10 mouse cellular contexts compared by ENCODE assay signal in the genomic region with DNA sequence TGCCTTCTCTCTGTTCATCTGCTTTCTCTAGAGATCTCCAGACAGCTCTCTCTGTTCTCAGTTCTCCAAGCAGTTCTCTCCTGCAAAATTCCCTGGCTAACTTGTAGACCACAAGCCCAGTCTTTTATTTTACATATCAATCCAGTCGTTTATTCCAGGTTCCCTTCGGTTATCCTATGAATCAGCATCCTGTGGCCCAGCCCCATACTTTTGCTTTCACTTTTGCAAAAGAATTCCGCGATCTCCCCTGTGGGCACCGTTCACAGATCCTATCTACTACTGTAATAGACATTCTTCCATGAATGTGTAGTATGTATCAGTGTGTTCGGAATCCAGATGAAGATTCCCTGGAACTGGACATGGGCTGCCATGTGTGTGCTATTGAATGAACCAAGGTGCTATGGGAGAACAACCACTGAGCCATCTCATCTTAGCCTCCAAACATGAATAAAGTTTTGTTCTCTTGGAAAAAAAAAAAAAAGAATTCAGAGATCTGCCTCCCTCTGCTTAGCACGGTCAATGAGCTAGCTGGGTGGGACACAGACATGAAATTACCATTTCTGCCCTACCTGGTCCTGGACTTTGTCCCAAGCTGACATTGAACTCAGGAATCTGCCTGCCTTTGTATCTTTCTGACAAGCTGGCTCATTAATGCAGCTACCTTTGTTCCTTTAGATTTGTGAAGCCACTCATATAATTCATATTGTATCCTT. TPM values are rescaled to one million over a fixed set of nuclear protein-coding genes. Genes with fewer than 3 reads are reported as not detected.
DNase-seq lines count a peak whose midpoint lies in the region; ATAC-seq lines count a peak whose summit lies in the region.
"Had no signal": no experiment of that assay in that cellular context is flagged by ENCODE, and none has a peak within 500 bp of the region (broad histone marks: within the 10 kb centered on the region; RNA-seq: fewer than 3 reads in every experiment).

No protein-coding gene starts in this region.

- no peak overlapping the region; the same call in 1 of the 2 replicates for H3K4me3 ChIP-seq in kidney, embryonic 16.5 days (ENCODE audit: low read length)
- no peak overlapping the region for H3K4me3 ChIP-seq in heart, embryonic 15.5 days
- H3K4me3 ChIP-seq: forebrain, embryonic 15.5 days had no signal

- no peaks in the 10 kb centered on the region for H3K4me1 ChIP-seq in kidney, embryonic 16.5 days (ENCODE audit: insufficient read depth, low read length)
- no peaks in the 10 kb centered on the region for H3K4me1 ChIP-seq in heart, embryonic 15.5 days (replicated peaks)
- H3K4me1 ChIP-seq: forebrain, embryonic 15.5 days had no signal

- H3K9me3 ChIP-seq in kidney, embryonic 16.5 days (ENCODE audit: low read length): no peaks in the 10 kb centered on the region
- no peaks in the 10 kb centered on the region for H3K9me3 ChIP-seq in heart, embryonic 15.5 days (replicated peaks)
- H3K9me3 ChIP-seq: forebrain, embryonic 15.5 days had no signal

- DNase-seq in kidney, adult 11 months: no peak
- DNase-seq in MN1 (ENCODE audit: low spot score): peak; percentile 49
- DNase-seq in lung, postnatal 36 days: peak; percentile 20
- no peak for DNase-seq in left cerebral cortex, postnatal 25 days (ENCODE audit: low spot score in 2 of 2)
- DNase-seq in thymus, postnatal 10 days (ENCODE audit: low spot score in 2 of 2): no peak
- DNase-seq in urinary bladder, postnatal 25 days (ENCODE audit: low spot score): no peak
- DNase-seq: midbrain, embryonic 14.5 days had no signal

- ATAC-seq in kidney, embryonic 16.5 days (ENCODE audit: low FRiP score, low TSS enrichment): no peak
- ATAC-seq in heart, embryonic 15.5 days (replicated peaks; ENCODE audit: insufficient number of reproducible peaks, insufficient read depth, low FRiP score, low read depth): no peak
- ATAC-seq: forebrain, embryonic 15.5 days had no signal

- WGBS in kidney, embryonic 16.5 days: 71% methylated on average over 7 of the region's 7 CpGs
- 60% methylated on average over 7 of the region's 7 CpGs for WGBS in heart, embryonic 15.5 days

- H3K4me2 ChIP-seq in kidney, embryonic 16.5 days (replicated peaks; ENCODE audit: low read depth, low read length): peak overlapping the region; percentile 35; the same call in 1 of the 2 replicates
- H3K4me2 ChIP-seq in heart, embryonic 15.5 days: peak overlapping the region; percentile 29
- H3K4me2 ChIP-seq: forebrain, embryonic 15.5 days had no signal

- H3K27ac ChIP-seq in kidney, embryonic 16.5 days (ENCODE audit: low read length): no peak overlapping the region
- no peak overlapping the region for H3K27ac ChIP-seq in heart, embryonic 15.5 days
- H3K27ac ChIP-seq: forebrain, embryonic 15.5 days had no signal

- no peaks in the 10 kb centered on the region for H3K36me3 ChIP-seq in kidney, embryonic 16.5 days (ENCODE audit: insufficient read depth, low read length)
- no peaks in the 10 kb centered on the region for H3K36me3 ChIP-seq in heart, embryonic 15.5 days
- H3K36me3 ChIP-seq: forebrain, embryonic 15.5 days had no signal

- intact Hi-C loops in left cerebral cortex, postnatal 25 days (cut with DNase I): no loop called here

- no peaks in the 10 kb centered on the region for H3K27me3 ChIP-seq in kidney, embryonic 16.5 days (ENCODE audit: insufficient read depth, low read length)
- no peaks in the 10 kb centered on the region for H3K27me3 ChIP-seq in heart, embryonic 15.5 days
- H3K27me3 ChIP-seq: forebrain, embryonic 15.5 days had no signal

- H3K9ac ChIP-seq in kidney, embryonic 16.5 days (replicated peaks; ENCODE audit: low read length): no peak overlapping the region
- no peak overlapping the region for H3K9ac ChIP-seq in heart, embryonic 15.5 days
- H3K9ac ChIP-seq: forebrain, embryonic 15.5 days had no signal

RNA-seq across cellular contexts. Expression of a gene that starts 23.0 kb away (rescaled TPM):
- 8.0 and 8.9 TPM in 2 replicates for polyA plus RNA-seq in kidney, embryonic 16.5 days (2015; fragmentation: Nextera tagmentation; extraction: Ambion mirVana)
- polyA plus RNA-seq in heart, embryonic 15.5 days (2015; fragmentation: Nextera tagmentation; extraction: Ambion mirVana): 5.9 and 6.8 TPM in 2 replicates
- total RNA-seq in left cerebral cortex, postnatal 25 days (2021): 10 to 100 TPM; 49.0 to 49.2 TPM

RNA-seq across cellular contexts. Expression of a gene that starts 40.9 kb away (rescaled TPM):
- polyA plus RNA-seq in kidney, embryonic 16.5 days (2015; fragmentation: Nextera tagmentation; extraction: Ambion mirVana): 10.2 and 11.4 TPM in 2 replicates
- polyA plus RNA-seq in heart, embryonic 15.5 days (2015; fragmentation: Nextera tagmentation; extraction: Ambion mirVana): 5.5 and 6.8 TPM in 2 replicates
- 10 to 100 TPM in 1 of 2 experiments, 1 to 10 TPM in 1; 9.6 to 10.9 TPM for total RNA-seq in left cerebral cortex, postnatal 25 days (2021)

RNA-seq across cellular contexts. Expression of a gene that starts 46.1 kb away (rescaled TPM):
- polyA plus RNA-seq in kidney, embryonic 16.5 days (2015; fragmentation: Nextera tagmentation; extraction: Ambion mirVana): 0.23 and 0.35 TPM in 2 replicates
- 0.18 and 0.27 TPM in 2 replicates for polyA plus RNA-seq in heart, embryonic 15.5 days (2015; fragmentation: Nextera tagmentation; extraction: Ambion mirVana)
- total RNA-seq in left cerebral cortex, postnatal 25 days (2021): under 1 TPM in 1 of 2 experiments, not detected in 1; 0.34 TPM
- polyA plus RNA-seq: forebrain, embryonic 15.5 days had no signal

Comparison
In these comparisons a context has a peak if more than half of its experiments do, and no peak if none do; other contexts are left out.
1. DNase-seq: peak in MN1 (single experiment) and lung, postnatal 36 days (single experiment); none in kidney, adult 11 months (single experiment), left cerebral cortex, postnatal 25 days (0 of 2), thymus, postnatal 10 days (0 of 2) and urinary bladder, postnatal 25 days (single experiment).